Mouse (Mus musculus) telencephalon, adult 2 months (tissue): ENCODE results near the gene Zfp367.

Source experiments
- DNase-seq: peaks from one replicate; pipeline ENCODE4 v3.0.0-alpha.2; 2011; ENCODE audit warnings: low read depth, low spot score

Gene Zfp367

DNA sequence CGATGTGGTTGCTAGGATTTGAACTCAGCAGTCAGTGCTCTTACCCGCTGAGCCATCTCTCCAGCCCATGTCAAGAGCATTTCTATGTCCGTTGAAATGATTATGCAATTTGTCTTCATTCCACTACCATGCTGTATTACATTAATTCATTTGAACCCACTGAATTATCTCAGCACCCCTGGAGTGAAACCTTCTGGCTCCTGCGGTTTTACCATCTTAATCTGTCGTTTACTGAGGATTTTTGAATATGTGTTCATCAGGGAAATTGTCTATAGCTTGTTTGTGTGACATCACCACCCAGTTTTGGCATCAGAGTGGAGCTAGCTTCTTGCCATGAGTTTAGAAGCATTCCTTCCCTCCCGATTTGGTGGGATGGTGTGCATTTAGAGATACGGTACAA, 62.0 kb downstream of the Zfp367 start:
- no peak for DNase-seq

GRCm38 (mm10) chr13:64090278-64090677, 62.7 kb downstream of the Zfp367 start:
- no peak for DNase-seq

- no peak for DNase-seq
Measured at GRCm38 (mm10) chr13:64089130-64089529, 63.9 kb downstream of the Zfp367 start, which contains the start of gene Hsd17b3. Gene Hsd17b3, minus strand, starts transcription at chr13:64089230.

GRCm38 (mm10) chr13:64088057-64088456, 64.9 kb downstream of the Zfp367 start:
- no peak for DNase-seq

- no peak for DNase-seq
Measured at GRCm38 (mm10) chr13:64086036-64086435, 67.0 kb downstream of the Zfp367 start.

- no peak for DNase-seq
Measured at GRCm38 (mm10) chr13:64083331-64083730, 69.7 kb downstream of the Zfp367 start.
